Mouse (Mus musculus) bone marrow macrophage, adult 2 months (primary cell): Measurements from ENCODE around the gene Zfp426.

ENCODE experiments used
- CTCF ChIP-seq: IDR thresholded peaks from 2 replicates; pipeline ENCODE4 v1.5.1; 2012; ENCODE audit warnings: low read depth, mild to moderate bottlenecking, low read length, moderate library complexity
- POLR2A ChIP-seq: IDR thresholded peaks from 2 replicates; pipeline ENCODE4 v1.6.1; 2012; ENCODE audit warnings: mild to moderate bottlenecking, low read depth, low read length, borderline replicate concordance

- no peak for TF ChIP-seq POLR2A
- TF ChIP-seq CTCF: no peak
Observed at GRCm38 (mm10) chr9:20489536-20489935, 3.0 kb downstream of the Zfp426 start.
